Mouse (Mus musculus) cerebellum, adult 2 months (tissue): ENCODE measurements around the gene S100a2. TPM values are rescaled to one million over a fixed set of nuclear protein-coding genes. Genes with fewer than 3 reads are reported as not detected.

Experiments used
- DNase-seq, 2 experiments: peaks; one replicate each; pipeline ENCODE4 v3.0.0; 2021
- H3K27ac ChIP-seq: fragments of 200-500 bp; 2 replicates; pipeline ENCODE4 v1.5.1; 2012; ENCODE audit warnings: low read length, control low read depth, inconsistent platforms; ENCODE audit not compliant: insufficient read depth
- H3K27me3 ChIP-seq: fragments of 200-500 bp; 2 replicates; pipeline ENCODE4 v1.6.1; 2012; ENCODE audit warnings: inconsistent platforms, mild to moderate bottlenecking, low read length, moderate library complexity; ENCODE audit not compliant: control insufficient read depth, insufficient read depth
- H3K4me1 ChIP-seq: fragments of 200-500 bp; 2 replicates; pipeline ENCODE4 v1.6.1; 2011; ENCODE audit warnings: low read length; ENCODE audit not compliant: control insufficient read depth, insufficient read depth
- H3K4me3 ChIP-seq: fragments of 200-500 bp; replicated peaks from 2 replicates; pipeline ENCODE3; 2011; ENCODE audit warnings: mild to moderate bottlenecking, low read depth, low read length, control low read depth; ENCODE audit not compliant: insufficient read depth
- CTCF ChIP-seq: fragments of 200-500 bp; IDR thresholded peaks from 2 replicates; pipeline ENCODE4 v1.5.1; 2011; ENCODE audit warnings: low read depth, mild to moderate bottlenecking, control low read depth, low read length, moderate library complexity, borderline replicate concordance; ENCODE audit not compliant: insufficient read depth
- POLR2A ChIP-seq: fragments of 200-500 bp; IDR thresholded peaks from 2 replicates; pipeline ENCODE4 v1.6.1; 2011; ENCODE audit warnings: low read length, control low read depth, borderline replicate concordance; ENCODE audit not compliant: insufficient read depth
- WGBS: fragments of 180-500 bp; shearing (Covaris S2); methylation state at CpG from one replicate; pipeline ENCODE4 v1.1.7; 2018; 5-methylcytosine and 5-hydroxymethylcytosine counted together
- polyA plus RNA-seq: library from polyadenylated mRNA; depleted of rRNA; stranded (reverse); fragments of >200 nt; gene quantifications from 2 replicates; pipeline ENCODE4 v1.2.3, GENCODE M21; 2012

Gene S100a2
- polyA plus RNA-seq, 1 experiment, result not detected

DNA sequence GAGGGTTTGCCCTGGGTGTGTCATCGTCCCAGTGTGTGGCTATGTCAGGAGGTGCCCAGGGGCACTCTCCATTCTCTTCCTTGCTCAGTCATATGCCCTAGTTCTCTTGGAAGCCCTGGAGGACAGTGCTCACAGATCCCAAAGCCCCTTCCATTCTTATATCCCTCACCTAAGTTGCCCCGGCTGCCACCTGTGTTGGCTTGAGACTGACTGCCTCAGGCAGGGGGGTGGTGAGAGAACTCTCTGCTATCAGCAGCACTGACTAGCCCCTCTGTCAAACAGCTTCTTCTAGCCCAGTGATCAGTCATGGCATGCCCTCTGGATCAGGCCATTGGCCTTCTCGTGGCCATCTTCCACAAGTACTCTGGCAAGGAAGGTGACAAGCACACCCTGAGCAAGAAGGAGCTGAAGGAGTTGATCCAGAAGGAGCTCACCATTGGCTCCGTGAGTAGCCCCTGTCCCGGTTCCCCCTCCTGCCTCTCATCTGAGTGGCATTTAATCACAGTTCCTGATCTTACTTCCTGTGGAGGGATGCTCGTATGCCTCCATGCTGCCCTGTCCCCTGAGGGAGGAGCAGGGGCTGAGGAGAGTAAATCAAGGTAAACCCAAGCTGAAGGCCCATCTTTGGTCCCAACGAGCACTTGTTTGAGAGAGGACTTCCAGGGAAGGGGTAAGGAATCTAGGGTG is 23.6 kb downstream of the S100a2 start:
- no peak overlapping the region for H3K27ac ChIP-seq
- TF ChIP-seq POLR2A, result no peak
- no peak for TF ChIP-seq CTCF
- H3K27me3 ChIP-seq, result 0 out of 2 replicates have a peak, but pooled peaks cover 2% of the 10 kb centered on the region
- DNase-seq, result no peak
- H3K4me3 ChIP-seq, result no peak overlapping the region
- H3K4me1 ChIP-seq, result peaks cover 5% of the 10 kb centered on the region
- WGBS, result 79% methylated on average over 7 of the region's 7 CpGs

DNA sequence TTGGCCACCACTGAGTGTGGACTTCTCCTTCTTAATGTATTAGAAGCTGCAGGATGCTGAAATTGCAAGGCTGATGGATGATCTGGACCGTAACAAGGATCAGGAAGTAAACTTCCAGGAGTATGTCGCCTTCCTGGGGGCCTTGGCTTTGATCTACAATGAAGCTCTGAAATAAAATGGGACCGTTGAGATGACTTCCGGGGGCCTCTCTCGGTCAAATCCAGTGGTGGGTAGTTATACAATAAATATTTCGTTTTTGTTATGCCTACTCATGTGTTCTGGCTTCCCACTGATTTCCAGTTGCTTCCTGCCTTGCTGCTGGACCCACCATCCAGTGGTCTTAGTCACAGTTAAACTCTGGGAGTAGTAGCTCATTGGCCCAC is 24.1 kb downstream of the S100a2 start:
- 88% methylated on average over 6 of the region's 6 CpGs for WGBS
- Histone ChIP-seq H3K27ac (no peak overlapping the region), H3K27me3 (0 out of 2 replicates have a peak, but pooled peaks cover 2% of the 10 kb centered on the region), H3K4me3 (no peak overlapping the region), H3K4me1 (peaks cover 5% of the 10 kb centered on the region)
- TF ChIP-seq CTCF (no peak), POLR2A (no peak)
- no peak for DNase-seq

DNA sequence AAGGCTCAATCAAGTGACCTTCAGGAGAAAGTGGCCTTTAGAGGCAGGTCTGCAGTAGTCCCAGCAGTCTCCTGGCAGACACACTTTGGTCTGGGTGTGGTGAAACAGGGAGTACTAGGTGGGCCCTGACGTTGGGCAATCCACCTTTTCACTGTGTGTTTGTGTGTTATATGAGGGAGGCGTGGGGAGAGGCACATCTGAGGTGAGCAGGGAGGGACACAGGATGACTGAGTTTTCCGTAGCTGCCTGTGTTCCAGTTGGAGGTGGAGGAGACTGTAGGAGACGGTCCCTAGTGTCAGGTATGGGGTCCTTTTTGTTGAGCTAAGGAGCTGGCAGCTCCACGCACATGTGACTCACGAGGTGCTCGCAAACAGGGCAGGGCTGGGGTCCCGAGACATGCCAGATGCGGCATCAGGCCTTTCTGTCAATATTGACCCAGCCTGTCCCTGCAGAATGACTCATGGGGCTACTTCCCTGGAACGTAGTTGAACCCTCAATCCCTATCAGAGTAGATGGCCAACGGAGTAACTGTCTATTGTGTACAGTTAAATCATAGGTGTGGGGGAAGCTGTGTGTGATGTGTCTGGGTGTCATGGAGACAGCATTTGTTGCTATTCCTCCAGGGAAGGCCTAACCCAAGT is 24.7 kb downstream of the S100a2 start:
- 0 out of 2 replicates have a peak, but pooled peaks cover 2% of the 10 kb centered on the region for H3K27me3 ChIP-seq
- H3K4me1 ChIP-seq, result peaks cover 5% of the 10 kb centered on the region
- 84% methylated on average over 11 of the region's 11 CpGs for WGBS
- no peak for TF ChIP-seq CTCF
- H3K4me3 ChIP-seq, result no peak overlapping the region
- DNase-seq, result no peak
- no peak overlapping the region for H3K27ac ChIP-seq

DNA sequence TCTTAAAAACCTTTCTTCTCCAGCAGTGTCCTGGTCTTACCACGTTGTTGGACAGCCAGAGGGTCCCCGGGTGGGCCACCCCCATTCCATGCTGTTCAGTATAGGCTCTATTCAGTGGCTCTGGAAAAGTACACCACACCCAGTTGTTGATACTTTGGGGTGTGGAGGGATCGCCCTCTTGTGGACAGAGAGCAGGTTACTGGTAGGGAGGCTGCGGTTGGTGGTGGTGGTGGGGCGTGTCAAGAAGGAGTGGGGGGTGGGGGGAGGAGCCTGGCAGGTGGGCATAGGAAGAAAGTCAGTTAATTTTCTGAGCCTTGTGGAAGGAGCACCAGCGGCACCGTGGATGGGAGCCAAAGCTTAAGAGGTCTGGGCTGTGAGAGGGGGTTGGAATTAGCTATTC is 25.4 kb downstream of the S100a2 start:
- 9% methylated on average over 7 of the region's 7 CpGs for WGBS
- no peak for TF ChIP-seq POLR2A
- TF ChIP-seq CTCF, result peak; percentile 58; the same call in 1 of the 2 replicates
- Histone ChIP-seq H3K27ac (no peak overlapping the region), H3K27me3 (0 out of 2 replicates have a peak, but pooled peaks cover 2% of the 10 kb centered on the region), H3K4me3 (no peak overlapping the region), H3K4me1 (peaks cover 5% of the 10 kb centered on the region)
- peak; percentile 33 to 48 for DNase-seq

DNA sequence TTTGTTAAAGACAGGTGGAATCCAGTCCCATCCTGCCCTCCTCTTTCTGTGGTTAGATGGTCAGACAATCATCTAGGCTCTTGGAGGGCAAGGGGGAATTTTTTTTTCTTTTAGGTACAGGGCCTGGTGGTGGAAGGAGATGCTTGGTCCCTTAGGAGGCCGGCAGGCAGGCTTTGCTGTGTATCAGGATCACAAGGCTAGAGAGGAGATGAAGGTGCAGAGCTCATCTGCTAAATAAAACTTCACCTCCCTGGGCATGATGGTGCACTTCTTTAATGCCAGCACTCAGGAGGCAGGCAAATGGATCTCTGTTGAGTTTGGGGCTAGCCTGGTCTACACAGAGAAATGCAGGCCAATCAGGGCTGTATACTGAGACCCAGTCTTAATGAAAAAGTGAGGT is 25.9 kb downstream of the S100a2 start:
- Histone ChIP-seq H3K27ac (no peak overlapping the region), H3K27me3 (0 out of 2 replicates have a peak, but pooled peaks cover 2% of the 10 kb centered on the region), H3K4me3 (no peak overlapping the region), H3K4me1 (peaks cover 5% of the 10 kb centered on the region)
- 53% methylated on average over 1 of the region's 1 CpGs for WGBS
- no peak for DNase-seq
- TF ChIP-seq CTCF, result no peak

DNA sequence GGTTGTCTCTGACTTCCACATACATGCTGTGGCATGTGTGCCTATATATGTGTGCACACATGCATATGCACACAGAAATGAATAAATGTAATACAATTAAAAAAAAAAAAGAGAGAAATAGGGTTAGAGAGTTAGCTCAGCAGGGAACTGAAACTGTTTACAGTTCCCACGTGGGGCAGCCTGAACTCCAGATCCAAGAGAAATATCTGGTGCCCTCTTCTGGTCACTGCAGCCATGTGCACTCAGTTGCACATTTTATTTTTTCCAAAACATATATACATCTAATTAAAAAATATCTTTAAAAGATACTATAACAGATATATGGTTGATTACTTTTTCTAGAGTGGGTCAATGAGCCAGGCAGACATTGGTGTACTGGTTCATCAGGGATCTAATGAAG is 27.5 kb downstream of the S100a2 start:
- no peak overlapping the region for H3K27ac ChIP-seq
- 6% methylated on average over 1 of the region's 1 CpGs for WGBS
- H3K4me3 ChIP-seq, result no peak overlapping the region
- H3K4me1 ChIP-seq, result peaks cover 5% of the 10 kb centered on the region
- no peak for TF ChIP-seq POLR2A
- no peak for TF ChIP-seq CTCF
- H3K27me3 ChIP-seq, result 0 out of 2 replicates have a peak, but pooled peaks cover 2% of the 10 kb centered on the region
- DNase-seq, result no peak

DNA sequence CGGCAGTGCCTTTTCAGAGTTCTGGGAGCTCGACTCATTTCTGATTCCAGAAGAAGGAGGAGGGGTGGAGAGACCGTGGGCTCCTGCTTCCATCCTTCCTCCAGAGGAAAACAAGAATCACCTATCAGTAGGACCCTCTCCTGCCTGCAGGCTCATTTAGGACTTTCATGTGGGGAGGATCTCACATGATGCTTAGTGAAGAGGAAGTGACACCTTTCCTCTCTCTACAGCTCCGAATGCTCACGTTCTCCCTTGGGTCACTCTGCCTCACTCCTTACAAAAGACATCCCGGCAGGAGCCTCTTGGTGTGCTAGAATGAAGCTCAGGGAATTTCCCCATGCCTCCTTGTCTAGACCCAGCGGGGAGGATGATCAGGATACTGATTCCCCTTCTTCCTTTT is 31.5 kb downstream of the S100a2 start:
- Histone ChIP-seq H3K4me3 (no peak overlapping the region), H3K27ac (no peak overlapping the region), H3K4me1 (no peaks in the 10 kb centered on the region), H3K27me3 (no peaks in the 10 kb centered on the region)
- no peak for TF ChIP-seq POLR2A
- no peak for TF ChIP-seq CTCF
- DNase-seq, result no peak
- WGBS, result 51% methylated on average over 7 of the region's 7 CpGs

DNA sequence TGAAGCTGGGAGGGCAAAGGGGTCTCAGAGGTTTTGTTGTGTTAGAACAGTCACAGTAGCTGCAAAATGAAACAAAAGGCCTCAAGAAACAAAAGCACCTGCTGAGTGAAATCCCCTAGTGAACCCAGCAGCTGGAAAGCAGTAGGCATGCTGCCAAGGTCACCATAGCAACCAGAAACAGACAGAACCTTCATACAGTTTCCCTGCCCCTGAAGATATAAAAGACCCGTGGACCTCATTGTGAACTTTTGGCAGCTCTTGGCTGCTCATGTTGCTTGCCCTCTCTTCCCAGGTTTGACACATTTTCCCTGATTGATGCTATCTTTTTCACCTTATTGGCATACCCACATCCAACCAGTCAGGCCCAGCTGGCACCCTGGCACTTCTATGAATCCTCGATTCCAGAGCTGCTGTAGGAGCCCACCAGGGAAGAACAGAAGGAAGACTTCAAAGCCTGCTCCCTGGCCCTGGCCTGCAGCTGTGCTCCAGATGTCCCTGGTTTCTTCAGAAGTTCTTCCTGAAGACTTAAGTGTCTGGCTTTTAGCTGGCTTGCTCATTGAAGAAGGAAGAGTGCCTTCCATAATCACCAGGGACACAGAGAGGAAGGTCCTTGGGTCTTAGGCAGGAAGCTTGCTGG is 33.5 kb downstream of the S100a2 start:
- no peaks in the 10 kb centered on the region for H3K27me3 ChIP-seq
- no peak for DNase-seq
- H3K4me3 ChIP-seq, result no peak overlapping the region
- WGBS, result 4% methylated on average over 2 of the region's 2 CpGs
- no peaks in the 10 kb centered on the region for H3K4me1 ChIP-seq
- no peak overlapping the region for H3K27ac ChIP-seq
- TF ChIP-seq POLR2A (no peak), CTCF (no peak)
